Mouse (Mus musculus) kidney, postnatal 36 days (tissue): ENCODE data around the gene Fam214b.

Experiments
- DNase-seq, 2 experiments: peaks; one replicate each; pipeline ENCODE4 v3.0.0; 2021 to 2022; ENCODE audit warnings: mixed read lengths in 2 of 2

Gene Fam214b

GRCm38 (mm10) chr4:43038567-43039495 is 7.2 kb downstream of the Fam214b start:
- DNase-seq, result peak; percentile 46 to 52

GRCm38 (mm10) chr4:43037860-43038566 is 8.0 kb downstream of the Fam214b start:
- no peak for DNase-seq

- DNase-seq, result no peak
Observed at GRCm38 (mm10) chr4:43036356-43036755, 9.7 kb downstream of the Fam214b start.

GRCm38 (mm10) chr4:43035851-43036250 is 10.2 kb downstream of the Fam214b start:
- no peak for DNase-seq

GRCm38 (mm10) chr4:43033481-43033880 is 12.5 kb downstream of the Fam214b start:
- no peak for DNase-seq

- no peak for DNase-seq
Observed at GRCm38 (mm10) chr4:43032501-43032900, 13.5 kb downstream of the Fam214b start.

- DNase-seq, result peak; percentile 97
Observed at GRCm38 (mm10) chr4:43031237-43031995, 14.6 kb downstream of the Fam214b start, which contains the start of gene Stoml2. Stoml2 (minus strand) TSS chr4:43031710.

GRCm38 (mm10) chr4:43030780-43031230 is 15.2 kb downstream of the Fam214b start:
- peak; percentile 49 to 70 for DNase-seq

- DNase-seq, result no peak
Observed at GRCm38 (mm10) chr4:43030352-43030751, 15.7 kb downstream of the Fam214b start.

- no peak for DNase-seq
Observed at GRCm38 (mm10) chr4:43029749-43030148, 16.3 kb downstream of the Fam214b start.

- no peak for DNase-seq
Observed at GRCm38 (mm10) chr4:43029121-43029520, 16.9 kb downstream of the Fam214b start.

- peak; percentile 95 to 97 for DNase-seq
Observed at GRCm38 (mm10) chr4:43025084-43025960, 20.7 kb downstream of the Fam214b start, which contains the start of gene Pigo. Pigo (minus strand) TSS chr4:43025819.

- no peak for DNase-seq
Observed at GRCm38 (mm10) chr4:43024673-43025072, 21.3 kb downstream of the Fam214b start.

GRCm38 (mm10) chr4:43021341-43021740 is 24.7 kb downstream of the Fam214b start:
- no peak for DNase-seq

GRCm38 (mm10) chr4:43020876-43021275 is 25.1 kb downstream of the Fam214b start:
- DNase-seq, result no peak

- no peak for DNase-seq
Observed at GRCm38 (mm10) chr4:43019641-43020465, 26.2 kb downstream of the Fam214b start.

GRCm38 (mm10) chr4:43019176-43019575 is 26.8 kb downstream of the Fam214b start:
- no peak for DNase-seq

GRCm38 (mm10) chr4:43018156-43018555 is 27.9 kb downstream of the Fam214b start:
- DNase-seq, result no peak

GRCm38 (mm10) chr4:43012091-43012490 is 33.9 kb downstream of the Fam214b start:
- DNase-seq, result no peak

GRCm38 (mm10) chr4:43010161-43011038 is 35.6 kb downstream of the Fam214b start, which contains the start of gene Fancg:
Fancg (minus strand) TSS chr4:43010506.
- DNase-seq, result peak; percentile 88 to 92
